Mouse (Mus musculus): ENCODE measurements around the gene Fcamr. TPM values are rescaled to one million over a fixed set of nuclear protein-coding genes. Genes with fewer than 3 reads are reported as not detected.
A peak's percentile ranks its signal among the peaks of the same experiment; 100 is the strongest.

Fcamr gene
- polyA plus RNA-seq, 1 experiment from 2014 or later: 0.20 TPM

GRCm38 (mm10) chr1:130820316-130821148, 19.8 kb downstream of the Fcamr start:
- Histone ChIP-seq H3K27me3 (replicated peaks; ENCODE audit: control insufficient read depth, insufficient read depth, low read length) (no peaks in the 10 kb centered on the region), H3K4me2 (ENCODE audit: low read depth, low read length) (no peak overlapping the region), H3K9ac (ENCODE audit: low read depth, low read length) (no peak overlapping the region), H3K4me1 (ENCODE audit: control insufficient read depth, insufficient read depth, low read length) (peaks cover 6% of the 10 kb centered on the region; the same call in 1 of the 2 replicates), H3K9me3 (ENCODE audit: control insufficient read depth, low read length) (no peaks in the 10 kb centered on the region), H3K27ac (ENCODE audit: low read length) (peak overlapping the region; percentile 50; the same call in 1 of the 2 replicates), H3K4me3 (ENCODE audit: low read length) (no peak overlapping the region), H3K36me3 (ENCODE audit: control insufficient read depth, insufficient read depth, low read length) (no peaks in the 10 kb centered on the region)
- peak; percentile 59 for ATAC-seq
- WGBS: 81% methylated on average over 7 of the region's 7 CpGs

GRCm38 (mm10) chr1:130821149-130821471, 20.4 kb downstream of the Fcamr start:
- H3K27ac ChIP-seq (ENCODE audit: low read length): peak overlapping the region; percentile 75
- no peak for ATAC-seq
- 73% methylated on average over 2 of the region's 2 CpGs for WGBS

GRCm38 (mm10) chr1:130821911-130822625, 21.4 kb downstream of the Fcamr start:
- peaks cover 6% of the 10 kb centered on the region; the same call in 1 of the 2 replicates for H3K4me1 ChIP-seq (ENCODE audit: control insufficient read depth, insufficient read depth, low read length)
- no peaks in the 10 kb centered on the region for H3K27me3 ChIP-seq (replicated peaks; ENCODE audit: control insufficient read depth, insufficient read depth, low read length)
- H3K4me2 ChIP-seq (ENCODE audit: low read depth, low read length): no peak overlapping the region
- WGBS: 44% methylated on average over 9 of the region's 9 CpGs
- no peak overlapping the region for H3K9ac ChIP-seq (ENCODE audit: low read depth, low read length)
- ATAC-seq: peak; percentile 86
- no peaks in the 10 kb centered on the region for H3K36me3 ChIP-seq (ENCODE audit: control insufficient read depth, insufficient read depth, low read length)
- H3K4me3 ChIP-seq (ENCODE audit: low read length): no peak overlapping the region
- H3K27ac ChIP-seq (ENCODE audit: low read length): peak overlapping the region; percentile 75
- no peaks in the 10 kb centered on the region for H3K9me3 ChIP-seq (ENCODE audit: control insufficient read depth, low read length)

More at GRCm38 (mm10) chr1:130821149-130821471, 20.4 kb downstream of the Fcamr start:
- Histone ChIP-seq H3K4me3 (ENCODE audit: low read length) (no peak overlapping the region), H3K4me1 (ENCODE audit: control insufficient read depth, insufficient read depth, low read length) (peaks cover 6% of the 10 kb centered on the region; the same call in 1 of the 2 replicates), H3K9ac (ENCODE audit: low read depth, low read length) (no peak overlapping the region), H3K4me2 (ENCODE audit: low read depth, low read length) (no peak overlapping the region), H3K36me3 (ENCODE audit: control insufficient read depth, insufficient read depth, low read length) (no peaks in the 10 kb centered on the region), H3K27me3 (replicated peaks; ENCODE audit: control insufficient read depth, insufficient read depth, low read length) (no peaks in the 10 kb centered on the region), H3K9me3 (ENCODE audit: control insufficient read depth, low read length) (no peaks in the 10 kb centered on the region)

- Histone ChIP-seq H3K4me2 (ENCODE audit: low read depth, low read length) (no peak within 1 kb of the TSS), H3K9me3 (ENCODE audit: control insufficient read depth, low read length) (no peaks in the 10 kb centered on the region), H3K36me3 (ENCODE audit: control insufficient read depth, insufficient read depth, low read length) (no peaks in the 10 kb centered on the region), H3K4me1 (ENCODE audit: control insufficient read depth, insufficient read depth, low read length) (peaks cover 9% of the 10 kb centered on the region; the same call in 1 of the 2 replicates), H3K9ac (ENCODE audit: low read depth, low read length) (no peak within 1 kb of the TSS), H3K4me3 (ENCODE audit: low read length) (no peak within 1 kb of the TSS), H3K27ac (ENCODE audit: low read length) (no peak within 1 kb of the TSS), H3K27me3 (replicated peaks; ENCODE audit: control insufficient read depth, insufficient read depth, low read length) (no peaks in the 10 kb centered on the region)
- no peak for ATAC-seq
- WGBS: 81% methylated on average over 5 of the region's 5 CpGs
These were observed 25.7 kb downstream of the Fcamr start, which contains the start of gene Pigr for GRCm38 (mm10) chr1:130826448-130826847. Pigr (plus strand) TSS chr1:130826684.

GRCm38 (mm10) chr1:130828656-130829055, 28.0 kb downstream of the Fcamr start:
- H3K4me3 ChIP-seq (ENCODE audit: low read length): no peak overlapping the region
- 74% methylated on average over 4 of the region's 4 CpGs for WGBS

GRCm38 (mm10) chr1:130829906-130830830, 29.5 kb downstream of the Fcamr start:
- no peaks in the 10 kb centered on the region for H3K27me3 ChIP-seq (replicated peaks; ENCODE audit: control insufficient read depth, insufficient read depth, low read length)
- ATAC-seq: no peak
- no peaks in the 10 kb centered on the region for H3K9me3 ChIP-seq (ENCODE audit: control insufficient read depth, low read length)
- no peaks in the 10 kb centered on the region for H3K36me3 ChIP-seq (ENCODE audit: control insufficient read depth, insufficient read depth, low read length)
- peak overlapping the region; percentile 49; the same call in 1 of the 2 replicates for H3K27ac ChIP-seq (ENCODE audit: low read length)
- H3K9ac ChIP-seq (ENCODE audit: low read depth, low read length): no peak overlapping the region
- no peak overlapping the region for H3K4me3 ChIP-seq (ENCODE audit: low read length)
- H3K4me1 ChIP-seq (ENCODE audit: control insufficient read depth, insufficient read depth, low read length): peaks cover 2% of the 10 kb centered on the region; the same call in 1 of the 2 replicates
- no peak overlapping the region for H3K4me2 ChIP-seq (ENCODE audit: low read depth, low read length)
- 65% methylated on average over 8 of the region's 8 CpGs for WGBS

More at GRCm38 (mm10) chr1:130828656-130829055, 28.0 kb downstream of the Fcamr start:
- no peak overlapping the region for H3K4me2 ChIP-seq (ENCODE audit: low read depth, low read length)
- H3K27ac ChIP-seq (ENCODE audit: low read length): no peak overlapping the region
- H3K27me3 ChIP-seq (replicated peaks; ENCODE audit: control insufficient read depth, insufficient read depth, low read length): no peaks in the 10 kb centered on the region
- peaks cover 2% of the 10 kb centered on the region; the same call in 1 of the 2 replicates for H3K4me1 ChIP-seq (ENCODE audit: control insufficient read depth, insufficient read depth, low read length)
- H3K9ac ChIP-seq (ENCODE audit: low read depth, low read length): no peak overlapping the region
- no peak for ATAC-seq
- no peaks in the 10 kb centered on the region for H3K9me3 ChIP-seq (ENCODE audit: control insufficient read depth, low read length)
- H3K36me3 ChIP-seq (ENCODE audit: control insufficient read depth, insufficient read depth, low read length): no peaks in the 10 kb centered on the region

- H3K4me3 ChIP-seq (ENCODE audit: low read length): no peak overlapping the region
- H3K9ac ChIP-seq (ENCODE audit: low read depth, low read length): no peak overlapping the region
- H3K27me3 ChIP-seq (replicated peaks; ENCODE audit: control insufficient read depth, insufficient read depth, low read length): no peaks in the 10 kb centered on the region
- H3K4me2 ChIP-seq (ENCODE audit: low read depth, low read length): no peak overlapping the region
- no peaks in the 10 kb centered on the region for H3K36me3 ChIP-seq (ENCODE audit: control insufficient read depth, insufficient read depth, low read length)
- WGBS: 47% methylated on average over 5 of the region's 5 CpGs
- no peaks in the 10 kb centered on the region for H3K9me3 ChIP-seq (ENCODE audit: control insufficient read depth, low read length)
- peaks cover 2% of the 10 kb centered on the region; the same call in 1 of the 2 replicates for H3K4me1 ChIP-seq (ENCODE audit: control insufficient read depth, insufficient read depth, low read length)
- peak overlapping the region; percentile 90 for H3K27ac ChIP-seq (ENCODE audit: low read length)
- ATAC-seq: peak; percentile 92
These were observed 31.8 kb downstream of the Fcamr start for GRCm38 (mm10) chr1:130832230-130833149.
